Mouse (Mus musculus) lung, postnatal 0 days (tissue): ENCODE measurements at regions not wholly inside any gene's neighbourhood (a gene's known extent, or its start where the extent isn't known, plus 50 kb on each side); places are given as distances from the start of the nearest gene placed in this dataset.

Experiments used
- CTCF ChIP-seq: IDR thresholded peaks from 2 replicates; pipeline ENCODE4 v1.5.1; 2016; ENCODE audit warnings: antibody characterized with exemption, mild to moderate bottlenecking
- EP300 ChIP-seq: IDR thresholded peaks from 2 replicates; pipeline ENCODE4 v1.6.1; 2016; ENCODE audit warnings: antibody characterized with exemption, mild to moderate bottlenecking, control low read depth

DNA sequence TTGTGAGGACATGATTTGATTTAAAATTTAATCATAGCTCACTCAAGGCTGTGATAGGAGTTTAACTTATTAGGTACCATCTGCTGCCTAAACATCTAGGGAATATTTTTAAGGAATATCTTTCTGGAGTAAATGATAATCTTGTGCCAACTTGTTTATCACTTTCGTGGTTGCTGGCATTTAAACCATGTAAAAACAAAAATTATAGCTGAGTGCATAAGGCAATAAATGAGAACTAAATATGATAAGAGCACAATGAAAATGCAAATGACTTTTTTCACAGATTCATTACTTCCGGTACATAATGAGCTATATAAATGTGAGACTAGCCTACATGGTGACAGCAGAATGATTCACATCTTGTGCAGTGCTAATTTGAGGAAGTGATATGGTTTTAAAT lies 221.8 kb upstream of the Tmprss15 start:
- TF ChIP-seq CTCF (no peak), EP300 (no peak)
